Mouse (Mus musculus) hindbrain, embryonic 15.5 days (tissue): ENCODE data around the gene Tdrd6. TPM values are rescaled to one million over a fixed set of nuclear protein-coding genes. Genes with fewer than 3 reads are reported as not detected.

ENCODE experiments used
- ATAC-seq: fragments of 200-750 bp; cut with Nextera tagmentation; 2 replicates; pipeline ENCODE4 v1.8.0; 2017; ENCODE audit warnings: low read depth, moderate number of reproducible peaks, moderate TSS enrichment; ENCODE audit not compliant: low FRiP score
- H3K27ac ChIP-seq: fragments of 300-500 bp; sonication (generic); replicated peaks from 2 replicates; pipeline ENCODE4 v1.5.1; 2015; ENCODE audit warnings: mild to moderate bottlenecking, inconsistent platforms
- H3K27me3 ChIP-seq: fragments of 300-500 bp; sonication (generic); 2 replicates; pipeline ENCODE4 v1.6.1; 2015; ENCODE audit warnings: control low read depth, inconsistent platforms
- H3K36me3 ChIP-seq: fragments of 300-500 bp; sonication (generic); 2 replicates; pipeline ENCODE4 v1.6.1; 2015; ENCODE audit warnings: control low read depth, inconsistent platforms
- H3K4me1 ChIP-seq: fragments of 300-500 bp; sonication (generic); replicated peaks from 2 replicates; pipeline ENCODE4 v1.6.1; 2015; ENCODE audit warnings: control low read depth, inconsistent platforms
- H3K4me2 ChIP-seq: fragments of 300-500 bp; sonication (generic); 2 replicates; pipeline ENCODE4 v1.6.1; 2015; ENCODE audit warnings: moderate library complexity, mild to moderate bottlenecking, inconsistent platforms
- H3K4me3 ChIP-seq: fragments of 300-500 bp; sonication (generic); 2 replicates; pipeline ENCODE4 v1.5.1; 2015; ENCODE audit warnings: mild to moderate bottlenecking, inconsistent platforms
- H3K9ac ChIP-seq: fragments of 300-500 bp; sonication (generic); 2 replicates; pipeline ENCODE4 v1.6.1; 2015; ENCODE audit warnings: inconsistent platforms
- H3K9me3 ChIP-seq: fragments of 300-500 bp; sonication (generic); 2 replicates; pipeline ENCODE4 v1.6.1; 2016; ENCODE audit warnings: control low read depth, inconsistent platforms
- WGBS: fragments of 180-500 bp; shearing (Covaris S2); methylation state at CpG from one replicate; pipeline ENCODE4 v1.1.7; 2015; 5-methylcytosine and 5-hydroxymethylcytosine counted together
- polyA plus RNA-seq: library from polyadenylated mRNA; unstranded; fragments of >200 nt; fragmentation: Nextera tagmentation; extraction: Ambion mirVana; gene quantifications from 2 replicates; pipeline ENCODE4 v1.2.1, GENCODE M21; 2015

The Tdrd6 gene
- polyA plus RNA-seq, 1 experiment from 2014 or later = 0.61 TPM

DNA sequence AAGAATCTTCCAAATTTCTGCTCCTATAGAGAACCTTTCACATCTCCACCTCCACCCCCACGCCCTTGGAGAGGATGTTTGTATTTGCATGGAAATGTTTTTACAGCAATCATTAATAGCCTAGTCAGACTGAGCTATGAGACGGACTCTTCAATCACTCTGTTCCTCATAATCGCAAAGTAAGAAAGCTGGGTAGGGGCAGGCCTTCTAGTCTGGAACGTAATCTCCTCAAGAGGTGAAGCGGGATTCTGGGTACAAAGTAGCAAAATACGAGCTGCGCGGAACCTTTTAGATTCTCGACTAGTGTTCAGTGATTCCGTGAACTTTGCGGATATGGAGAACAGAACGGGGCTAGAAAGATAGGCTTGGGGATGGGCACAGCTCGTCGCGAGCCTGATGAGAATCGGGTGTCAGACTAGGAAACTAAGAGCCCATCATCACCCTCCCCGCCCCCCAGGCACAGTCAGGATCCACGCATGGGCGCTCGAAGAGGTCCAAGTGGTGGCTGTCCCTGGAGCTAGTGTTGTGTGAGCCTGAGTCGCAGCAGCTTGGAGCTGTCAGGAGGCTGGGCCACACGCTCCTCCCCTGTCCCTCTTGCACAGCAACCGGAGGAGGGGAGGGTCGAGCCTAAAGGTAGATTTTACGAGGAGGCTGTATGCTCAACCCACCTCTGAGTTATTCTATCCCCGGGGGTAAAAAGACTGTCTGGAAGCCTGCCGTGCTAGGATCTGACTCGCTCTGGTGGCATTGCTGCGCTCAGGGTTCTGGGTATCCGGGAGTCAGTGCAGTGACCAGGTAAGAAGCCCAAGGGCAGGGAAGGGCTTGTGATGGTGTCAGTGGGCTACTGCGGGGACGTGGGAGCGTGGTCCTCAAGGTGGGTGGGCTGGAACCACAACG is 61.9 kb downstream of the Tdrd6 start, which contains the start of gene Pla2g7:
Gene Pla2g7 (plus strand): TSS at position 107 of the 897 bp plus-strand sequence.
- peaks cover 14% of the 10 kb centered on the region for H3K4me1 ChIP-seq
- H3K27me3 ChIP-seq = no peaks in the 10 kb centered on the region
- no peaks in the 10 kb centered on the region for H3K9me3 ChIP-seq
- peak within 1 kb of the TSS; percentile 60 for H3K9ac ChIP-seq
- peak within 1 kb of the TSS; percentile 52 for H3K4me3 ChIP-seq
- H3K4me2 ChIP-seq = peak within 1 kb of the TSS; percentile 97
- WGBS = under 1% methylated on average over 34 of the region's 34 CpGs
- H3K27ac ChIP-seq = peak within 1 kb of the TSS; percentile 72
- ATAC-seq = peak; percentile 91
- no peaks in the 10 kb centered on the region for H3K36me3 ChIP-seq

DNA sequence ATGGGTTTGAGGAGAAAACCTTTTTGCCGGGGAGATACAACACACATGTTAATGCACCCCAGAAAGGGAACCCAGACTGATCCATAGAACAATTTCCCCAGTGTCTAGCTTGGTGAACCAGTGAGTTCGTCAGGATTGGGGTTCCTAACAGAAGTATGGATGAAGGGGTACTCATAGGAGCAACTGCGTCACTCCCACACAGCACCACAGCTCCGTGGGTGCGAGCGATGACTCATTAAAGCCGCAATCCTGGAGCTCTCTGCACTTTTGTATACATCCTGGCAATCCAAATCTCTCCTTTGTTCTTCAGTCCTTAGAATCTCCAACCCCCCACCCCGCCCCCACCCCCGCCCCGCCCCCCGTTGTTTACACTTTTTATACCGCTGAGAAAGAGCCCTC is 62.5 kb downstream of the Tdrd6 start:
- ATAC-seq = peak; percentile 49; the same call in 1 of the 2 replicates
- 8% methylated on average over 12 of the region's 12 CpGs for WGBS
- H3K27ac ChIP-seq = 0 out of 2 replicates have a peak overlapping the region, but pooled peaks have one; percentile 72

More for the DNA sequence above, 62.5 kb downstream of the Tdrd6 start:
- Histone ChIP-seq H3K9ac (peak overlapping the region; percentile 60; the same call in 1 of the 2 replicates), H3K4me2 (peak overlapping the region; percentile 97), H3K4me1 (peaks cover 14% of the 10 kb centered on the region), H3K4me3 (peak overlapping the region; percentile 52), H3K9me3 (no peaks in the 10 kb centered on the region), H3K36me3 (no peaks in the 10 kb centered on the region), H3K27me3 (no peaks in the 10 kb centered on the region)

Other genes starting within 250 kb of the Tdrd6 start
- gene Mep1a, start 127.5 kb downstream of the Tdrd6 start, polyA plus RNA-seq = 0.07 and 0.12 TPM in 2 replicates
- 0.76 and 1.1 TPM in 2 replicates for gene Ankrd66, start 86.7 kb downstream of the Tdrd6 start, polyA plus RNA-seq
- 116 and 122 TPM in 2 replicates for gene Pla2g7, start 62.2 kb downstream of the Tdrd6 start, polyA plus RNA-seq
- 105 and 107 TPM in 2 replicates for gene Slc25a27, start 36.9 kb upstream of the Tdrd6 start, polyA plus RNA-seq
- 14.5 and 14.7 TPM in 2 replicates for gene Cyp39a1, start 37.1 kb upstream of the Tdrd6 start, polyA plus RNA-seq
- 123 and 132 TPM in 2 replicates for gene Rcan2, start 171.1 kb upstream of the Tdrd6 start, polyA plus RNA-seq